Mouse (Mus musculus) stomach, postnatal 0 days (tissue): Measurements from ENCODE around the gene Hoxc8.

Experiments used
- CTCF ChIP-seq: IDR thresholded peaks from 2 replicates; pipeline ENCODE4 v1.5.1; 2016; ENCODE audit warnings: antibody characterized with exemption, low read depth, mild to moderate bottlenecking, moderate library complexity
- EP300 ChIP-seq: optimal IDR thresholded peaks from 2 replicates; pipeline ENCODE3; 2016; ENCODE audit warnings: antibody characterized with exemption

DNA sequence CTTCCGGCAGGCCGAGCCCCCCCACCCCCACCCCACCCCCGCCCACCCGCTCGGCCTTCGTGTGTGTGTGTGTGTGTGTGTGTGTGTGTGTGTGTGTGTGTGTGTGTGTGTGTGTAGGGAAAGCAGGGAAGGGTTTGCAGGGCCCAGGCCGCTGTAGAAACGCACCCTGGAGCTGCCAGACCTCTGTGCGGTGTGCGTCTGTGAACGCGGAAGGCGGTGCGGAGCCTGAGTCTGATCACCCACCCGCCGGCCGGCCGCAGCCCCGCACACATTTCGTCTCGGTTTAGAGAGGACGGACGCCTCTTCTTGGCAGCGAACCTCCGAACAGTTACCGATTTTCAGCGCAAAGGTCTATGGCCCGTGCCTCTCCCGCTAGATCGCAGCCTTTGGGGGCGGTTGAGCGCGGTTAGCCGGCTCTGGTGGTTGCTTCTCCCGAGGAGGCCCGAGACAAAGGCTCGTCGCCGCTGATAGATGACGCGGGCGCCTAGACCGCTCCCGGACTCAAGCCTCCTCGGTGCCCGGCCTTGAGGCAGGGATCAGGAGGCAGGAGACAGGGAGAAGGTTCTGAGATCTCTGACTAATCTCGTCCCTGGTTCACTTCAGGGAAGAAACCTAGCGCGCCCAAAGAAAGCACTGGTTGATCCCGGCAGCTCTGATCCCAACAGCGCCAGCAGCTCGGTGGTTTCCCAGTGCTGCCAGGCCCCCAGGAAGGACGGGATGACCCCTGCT, 47.5 kb upstream of the Hoxc8 start:
- TF ChIP-seq EP300: no peak
- peak; percentile 50; the same call in 1 of the 2 replicates for TF ChIP-seq CTCF
